Mouse (Mus musculus): Measurements from ENCODE around the gene Bmpr1b. TPM values are rescaled to one million over a fixed set of nuclear protein-coding genes. Genes with fewer than 3 reads are reported as not detected.
"Not testable (repeated sequence)": the region's sequence is repeated elsewhere in the genome, so short reads cannot be mapped to it uniquely, and the experiment has no call there.

The Bmpr1b gene
- total and polyA plus RNA-seq, 2 experiments from 2014 or later = 2.4 to 9.6 TPM

DNA sequence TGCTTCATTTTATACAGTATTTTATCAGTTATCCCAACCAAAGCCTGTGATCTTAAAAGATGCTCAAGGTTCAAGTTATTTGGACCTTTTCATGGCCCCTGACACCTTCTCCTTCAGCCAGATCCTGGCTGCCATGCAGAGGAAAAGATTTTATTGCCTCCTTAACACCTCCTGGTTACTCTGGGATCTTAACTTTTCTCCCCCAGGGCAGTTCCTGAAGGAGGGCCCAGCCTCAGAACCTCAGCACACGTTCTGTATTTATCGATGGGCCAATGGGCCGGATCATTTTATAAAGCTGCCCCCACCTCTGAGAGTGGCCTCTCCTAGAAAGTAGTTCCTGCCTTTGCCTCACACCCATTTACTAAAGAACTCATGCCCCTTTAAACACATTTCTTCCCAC lies 37.1 kb upstream of the Bmpr1b start:
- 91% methylated on average over 3 of the region's 3 CpGs for WGBS
- H3K27me3 ChIP-seq (ENCODE audit: insufficient read depth, low read length) = no peaks in the 10 kb centered on the region
- no peak for TF ChIP-seq CTCF (IDR thresholded peaks at IDR 0.05)

DNA sequence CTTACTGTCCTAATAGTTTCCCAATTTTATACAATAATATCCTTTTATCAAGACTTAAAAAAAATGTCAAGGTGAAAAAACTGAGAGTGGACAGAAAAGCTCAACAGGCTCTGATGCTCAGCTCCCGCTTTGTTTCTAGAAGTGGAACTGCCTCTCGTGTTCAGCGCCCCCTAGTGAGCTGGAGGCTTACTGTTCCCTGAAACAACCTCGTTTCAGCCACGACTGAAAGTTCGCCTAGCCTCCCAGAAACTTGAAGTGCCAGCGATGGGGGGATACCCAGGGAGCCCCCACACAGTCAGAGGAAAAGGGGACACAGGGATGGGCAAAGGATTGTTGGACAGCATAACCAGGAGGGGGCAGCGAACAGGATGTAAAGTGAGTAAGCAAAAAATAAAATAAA lies 26.9 kb upstream of the Bmpr1b start:
- 87% methylated on average over 8 of the region's 8 CpGs for WGBS

More for the DNA sequence above, 37.1 kb upstream of the Bmpr1b start:
- no peak overlapping the region for H3K4me2 ChIP-seq (ENCODE audit: low read depth, low read length, poor library complexity, severe bottlenecking)
- no peak overlapping the region for H3K9ac ChIP-seq (replicated peaks; ENCODE audit: low read length, poor library complexity, severe bottlenecking)
- no peaks in the 10 kb centered on the region for H3K4me1 ChIP-seq (ENCODE audit: insufficient read depth, low read length)
- DNase-seq (ENCODE audit: low spot score) = no peak
- H3K36me3 ChIP-seq (ENCODE audit: insufficient read depth, low read length) = no peaks in the 10 kb centered on the region
- no peak for ATAC-seq (ENCODE audit: low FRiP score)
- no peaks in the 10 kb centered on the region for H3K9me3 ChIP-seq (ENCODE audit: low read length)
- H3K27ac ChIP-seq (ENCODE audit: low read depth, low read length) = no peak overlapping the region
- H3K4me3 ChIP-seq (ENCODE audit: low read depth, low read length) = no peak overlapping the region

DNA sequence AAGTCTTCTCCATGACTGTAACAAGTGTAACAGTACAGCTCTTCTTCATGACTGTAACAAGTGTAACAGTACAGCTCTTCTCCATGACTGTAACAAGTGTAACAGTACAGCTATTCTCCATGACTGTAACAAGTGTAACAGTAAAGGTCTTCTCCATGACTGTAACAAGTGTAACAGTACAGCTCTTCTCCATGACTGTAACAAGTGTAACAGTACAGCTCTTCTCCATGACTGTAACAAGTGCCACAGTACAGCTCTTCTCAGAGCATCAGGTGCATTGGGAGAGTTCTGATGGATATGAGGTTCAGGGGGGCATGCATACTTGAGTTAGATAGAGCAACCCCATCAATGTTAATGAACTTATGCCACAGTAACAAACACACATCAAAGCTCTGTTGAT lies 22.4 kb upstream of the Bmpr1b start:
- H3K4me1 ChIP-seq (ENCODE audit: insufficient read depth, low read length); H3K27me3 ChIP-seq (ENCODE audit: insufficient read depth, low read length); H3K27ac ChIP-seq (ENCODE audit: low read depth, low read length); H3K4me2 ChIP-seq (ENCODE audit: low read depth, low read length, poor library complexity, severe bottlenecking); ATAC-seq (ENCODE audit: low FRiP score); H3K9me3 ChIP-seq (ENCODE audit: low read length); H3K9ac ChIP-seq (replicated peaks; ENCODE audit: low read length, poor library complexity, severe bottlenecking); H3K4me3 ChIP-seq (ENCODE audit: low read depth, low read length); DNase-seq (ENCODE audit: low spot score); H3K36me3 ChIP-seq (ENCODE audit: insufficient read depth, low read length): not testable (repeated sequence)

More for the DNA sequence above, 26.9 kb upstream of the Bmpr1b start:
- no peak; the same call in 1 of the 2 replicates for TF ChIP-seq CTCF (IDR thresholded peaks at IDR 0.05)
- DNase-seq (ENCODE audit: low spot score) (no peak), ATAC-seq (ENCODE audit: low FRiP score) (no peak)
- Histone ChIP-seq H3K36me3 (ENCODE audit: insufficient read depth, low read length) (no peaks in the 10 kb centered on the region), H3K27me3 (ENCODE audit: insufficient read depth, low read length) (no peaks in the 10 kb centered on the region), H3K4me1 (ENCODE audit: insufficient read depth, low read length) (no peaks in the 10 kb centered on the region), H3K4me2 (ENCODE audit: low read depth, low read length, poor library complexity, severe bottlenecking) (no peak overlapping the region), H3K27ac (ENCODE audit: low read depth, low read length) (no peak overlapping the region), H3K4me3 (ENCODE audit: low read depth, low read length) (no peak overlapping the region), H3K9me3 (ENCODE audit: low read length) (no peaks in the 10 kb centered on the region), H3K9ac (replicated peaks; ENCODE audit: low read length, poor library complexity, severe bottlenecking) (no peak overlapping the region)

DNA sequence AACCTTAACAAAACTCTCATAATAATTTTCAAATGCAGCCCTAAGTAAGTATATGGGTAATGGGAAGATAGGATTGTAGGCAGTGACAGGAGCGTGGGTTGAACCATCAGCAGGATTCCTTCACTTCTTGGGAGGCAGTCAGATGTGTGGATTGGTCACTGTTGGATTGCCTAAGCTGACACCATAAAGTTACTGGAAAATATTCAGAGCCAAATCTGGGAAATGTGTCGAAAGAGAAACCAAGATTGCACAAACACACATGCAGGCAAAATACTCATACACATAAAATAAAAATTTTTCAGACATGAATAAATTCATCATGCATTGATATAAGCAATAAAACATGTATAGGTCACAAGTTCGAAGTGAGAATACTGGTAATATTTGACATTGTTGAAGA lies 17.3 kb upstream of the Bmpr1b start:
- DNase-seq (ENCODE audit: low spot score) = no peak
- Histone ChIP-seq H3K27ac (ENCODE audit: low read depth, low read length) (no peak overlapping the region), H3K36me3 (ENCODE audit: insufficient read depth, low read length) (no peaks in the 10 kb centered on the region), H3K4me1 (ENCODE audit: insufficient read depth, low read length) (no peaks in the 10 kb centered on the region), H3K9ac (replicated peaks; ENCODE audit: low read length, poor library complexity, severe bottlenecking) (no peak overlapping the region), H3K9me3 (ENCODE audit: low read length) (no peaks in the 10 kb centered on the region), H3K4me2 (ENCODE audit: low read depth, low read length, poor library complexity, severe bottlenecking) (no peak overlapping the region), H3K4me3 (ENCODE audit: low read depth, low read length) (no peak overlapping the region), H3K27me3 (ENCODE audit: insufficient read depth, low read length) (no peaks in the 10 kb centered on the region)
- TF ChIP-seq CTCF (IDR thresholded peaks at IDR 0.05) = no peak
- WGBS = 84% methylated on average over 3 of the region's 3 CpGs
- no peak for ATAC-seq (ENCODE audit: low FRiP score)

DNA sequence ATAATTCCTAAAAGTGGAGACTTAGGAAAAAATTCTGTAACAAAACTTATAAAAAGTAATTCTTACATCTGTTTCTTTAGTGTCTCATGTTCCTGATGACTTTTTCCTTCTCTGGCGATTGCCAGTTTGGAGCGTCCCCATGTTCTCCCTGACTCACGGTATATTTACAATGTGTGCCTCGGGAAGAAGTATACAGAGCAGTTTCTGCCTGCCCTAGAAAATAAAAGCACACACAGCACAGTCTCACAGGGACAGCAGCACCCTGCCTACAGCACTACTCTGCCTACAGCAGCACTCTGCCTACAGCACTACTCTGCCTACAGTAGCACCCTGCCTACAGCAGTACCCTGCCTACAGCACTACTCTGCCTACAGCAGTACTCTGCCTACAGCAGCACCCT lies 4.8 kb upstream of the Bmpr1b start:
- ATAC-seq (ENCODE audit: low FRiP score) (no peak), DNase-seq (ENCODE audit: low spot score) (no peak)
- H3K27ac ChIP-seq (ENCODE audit: low read depth, low read length) = no peak overlapping the region
- H3K36me3 ChIP-seq (ENCODE audit: insufficient read depth, low read length) = no peaks in the 10 kb centered on the region
- H3K4me1 ChIP-seq (ENCODE audit: insufficient read depth, low read length) = no peaks in the 10 kb centered on the region
- H3K9ac ChIP-seq (replicated peaks; ENCODE audit: low read length, poor library complexity, severe bottlenecking) = no peak overlapping the region
- no peak overlapping the region for H3K4me2 ChIP-seq (ENCODE audit: low read depth, low read length, poor library complexity, severe bottlenecking)
- TF ChIP-seq CTCF (IDR thresholded peaks at IDR 0.05) = no peak
- no peak overlapping the region for H3K4me3 ChIP-seq (ENCODE audit: low read depth, low read length)
- 0 out of 2 replicates have a peak, but pooled peaks cover 7% of the 10 kb centered on the region for H3K27me3 ChIP-seq (ENCODE audit: insufficient read depth, low read length)
- WGBS = 90% methylated on average over 4 of the region's 4 CpGs
- H3K9me3 ChIP-seq (ENCODE audit: low read length) = no peaks in the 10 kb centered on the region

DNA sequence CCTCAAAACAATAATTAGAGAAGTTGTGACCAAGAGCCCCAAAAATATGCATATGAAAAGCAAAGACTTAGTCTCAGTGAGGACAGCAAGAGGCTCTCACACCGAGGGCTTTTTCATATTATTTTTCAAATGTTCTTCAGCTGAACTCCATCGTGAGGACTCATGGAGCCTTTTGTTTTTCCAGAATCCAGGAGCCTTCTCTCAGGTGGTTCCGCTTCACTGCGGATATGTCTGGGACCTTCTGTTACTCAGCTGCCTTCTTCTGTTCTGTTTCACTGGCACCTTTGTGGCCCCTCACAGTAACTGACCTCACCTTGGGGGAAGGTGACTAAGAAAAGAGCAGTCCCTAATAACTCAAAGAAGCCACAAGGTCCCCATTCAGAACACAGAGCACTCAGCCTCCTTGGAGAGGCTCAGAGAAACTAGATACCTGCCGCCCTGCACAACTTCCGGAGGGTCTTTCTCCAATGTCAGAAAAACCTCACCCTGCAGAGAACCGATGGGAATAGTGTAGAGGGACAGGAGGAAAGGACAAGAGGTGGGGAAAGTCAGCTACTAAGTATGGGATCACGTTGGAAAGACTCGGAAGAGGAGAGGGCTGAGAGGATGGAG lies 868 bp downstream of the Bmpr1b start:
- H3K4me1 ChIP-seq (ENCODE audit: insufficient read depth, low read length) = no peaks in the 10 kb centered on the region
- H3K9me3 ChIP-seq (ENCODE audit: low read length) = no peaks in the 10 kb centered on the region
- no peaks in the 10 kb centered on the region for H3K36me3 ChIP-seq (ENCODE audit: insufficient read depth, low read length)
- 12% methylated on average over 9 of the region's 9 CpGs for WGBS
- 0 out of 2 replicates have a peak, but pooled peaks cover 7% of the 10 kb centered on the region for H3K27me3 ChIP-seq (ENCODE audit: insufficient read depth, low read length)
- H3K4me2 ChIP-seq (ENCODE audit: low read depth, low read length, poor library complexity, severe bottlenecking) = peak overlapping the region; percentile 97
- ATAC-seq (ENCODE audit: low FRiP score) (no peak), DNase-seq (ENCODE audit: low spot score) (no peak)
- peak overlapping the region; percentile 55 for H3K9ac ChIP-seq (replicated peaks; ENCODE audit: low read length, poor library complexity, severe bottlenecking)
- H3K4me3 ChIP-seq (ENCODE audit: low read depth, low read length) = peak overlapping the region; percentile 46
- TF ChIP-seq CTCF (IDR thresholded peaks at IDR 0.05) = no peak
- H3K27ac ChIP-seq (ENCODE audit: low read depth, low read length) = no peak overlapping the region

All from midbrain, postnatal 0 days (tissue).